Mouse (Mus musculus) neural tube, embryonic 15.5 days (tissue): Measurements from ENCODE around the gene Dck. TPM values are rescaled to one million over a fixed set of nuclear protein-coding genes. Genes with fewer than 3 reads are reported as not detected.

ENCODE experiments used
- ATAC-seq: fragments of 200-750 bp; cut with Nextera tagmentation; 2 replicates; pipeline ENCODE4 v1.8.0; 2017; ENCODE audit warnings: mild to moderate bottlenecking, moderate TSS enrichment, moderate library complexity; ENCODE audit not compliant: low FRiP score
- H3K27ac ChIP-seq: fragments of 300-500 bp; sonication (generic); replicated peaks from 2 replicates; pipeline ENCODE4 v1.5.1; 2015; ENCODE audit warnings: mild to moderate bottlenecking, inconsistent platforms
- H3K27me3 ChIP-seq: fragments of 300-500 bp; sonication (generic); replicated peaks from 2 replicates; pipeline ENCODE4 v1.6.1; 2015; ENCODE audit warnings: inconsistent platforms
- H3K36me3 ChIP-seq: fragments of 300-500 bp; sonication (generic); 2 replicates; pipeline ENCODE4 v1.6.1; 2015; ENCODE audit warnings: inconsistent platforms
- H3K4me1 ChIP-seq: fragments of 300-500 bp; sonication (generic); 2 replicates; pipeline ENCODE4 v1.6.1; 2015; ENCODE audit warnings: inconsistent platforms
- H3K4me2 ChIP-seq: fragments of 300-500 bp; sonication (generic); 2 replicates; pipeline ENCODE4 v1.6.1; 2015; ENCODE audit warnings: inconsistent platforms, mild to moderate bottlenecking, moderate library complexity
- H3K4me3 ChIP-seq: fragments of 300-500 bp; sonication (generic); replicated peaks from 2 replicates; pipeline ENCODE4 v1.5.1; 2015; ENCODE audit warnings: mild to moderate bottlenecking, inconsistent platforms
- H3K9ac ChIP-seq: fragments of 300-500 bp; sonication (generic); replicated peaks from 2 replicates; pipeline ENCODE4 v1.6.1; 2015; ENCODE audit warnings: mild to moderate bottlenecking, inconsistent platforms
- H3K9me3 ChIP-seq: fragments of 300-500 bp; sonication (generic); replicated peaks from 2 replicates; pipeline ENCODE4 v1.6.1; 2016; ENCODE audit warnings: inconsistent platforms
- WGBS: fragments of 180-500 bp; shearing (Covaris S2); methylation state at CpG from one replicate; pipeline ENCODE4 v1.1.7; 2015; ENCODE audit warnings: mixed read lengths; 5-methylcytosine and 5-hydroxymethylcytosine counted together
- polyA plus RNA-seq: library from polyadenylated mRNA; unstranded; fragments of >200 nt; fragmentation: Nextera tagmentation; extraction: Ambion mirVana; gene quantifications from 2 replicates; pipeline ENCODE4 v1.2.1, GENCODE M21; 2015

Gene Dck
- polyA plus RNA-seq, 1 experiment from 2014 or later, result 41.8 TPM

GRCm38 (mm10) chr5:88753199-88753598 is 11.6 kb upstream of the Dck start:
- Histone ChIP-seq H3K9ac (no peak overlapping the region), H3K36me3 (peaks cover 8% of the 10 kb centered on the region), H3K4me1 (no peaks in the 10 kb centered on the region), H3K4me2 (no peak overlapping the region), H3K4me3 (no peak overlapping the region), H3K9me3 (no peaks in the 10 kb centered on the region), H3K27me3 (no peaks in the 10 kb centered on the region), H3K27ac (no peak overlapping the region)
- ATAC-seq, result no peak
- 91% methylated on average over 4 of the region's 4 CpGs for WGBS

GRCm38 (mm10) chr5:88762611-88763010 is 2.2 kb upstream of the Dck start:
- H3K9me3 ChIP-seq, result no peaks in the 10 kb centered on the region
- H3K27me3 ChIP-seq, result no peaks in the 10 kb centered on the region
- no peak for ATAC-seq
- no peak overlapping the region for H3K27ac ChIP-seq
- H3K4me2 ChIP-seq, result no peak overlapping the region
- peaks cover 21% of the 10 kb centered on the region for H3K4me1 ChIP-seq
- 87% methylated on average over 5 of the region's 5 CpGs for WGBS
- H3K4me3 ChIP-seq, result no peak overlapping the region
- no peak overlapping the region for H3K9ac ChIP-seq
- H3K36me3 ChIP-seq, result no peaks in the 10 kb centered on the region

- H3K4me2 ChIP-seq, result peak overlapping the region; percentile 62
- peak overlapping the region; percentile 69 for H3K9ac ChIP-seq
- 0 out of 2 replicates have a peak, but pooled peaks cover under 1% of the 10 kb centered on the region for H3K36me3 ChIP-seq
- peak overlapping the region; percentile 61 for H3K4me3 ChIP-seq
- H3K9me3 ChIP-seq, result no peaks in the 10 kb centered on the region
- WGBS, result 2% methylated on average over 22 of the region's 23 CpGs
- peak overlapping the region; percentile 89 for H3K27ac ChIP-seq
- H3K27me3 ChIP-seq, result no peaks in the 10 kb centered on the region
- H3K4me1 ChIP-seq, result peaks cover 21% of the 10 kb centered on the region
- peak; percentile 58 for ATAC-seq
These were observed 288 bp upstream of the Dck start for GRCm38 (mm10) chr5:88764430-88764986.

GRCm38 (mm10) chr5:88765587-88765986 is 791 bp downstream of the Dck start:
- peak overlapping the region; percentile 61 for H3K4me3 ChIP-seq
- peak overlapping the region; percentile 89 for H3K27ac ChIP-seq
- H3K36me3 ChIP-seq, result 0 out of 2 replicates have a peak, but pooled peaks cover 4% of the 10 kb centered on the region
- H3K9ac ChIP-seq, result peak overlapping the region; percentile 69
- WGBS, result 13% methylated on average over 6 of the region's 6 CpGs
- peak; percentile 2 for ATAC-seq
- H3K4me2 ChIP-seq, result peak overlapping the region; percentile 62
- no peaks in the 10 kb centered on the region for H3K27me3 ChIP-seq
- H3K4me1 ChIP-seq, result peaks cover 21% of the 10 kb centered on the region
- H3K9me3 ChIP-seq, result no peaks in the 10 kb centered on the region

- peak overlapping the region; percentile 62 for H3K4me2 ChIP-seq
- H3K27ac ChIP-seq, result no peak overlapping the region
- 0 out of 2 replicates have a peak, but pooled peaks cover 4% of the 10 kb centered on the region for H3K36me3 ChIP-seq
- 51% methylated on average over 6 of the region's 6 CpGs for WGBS
- no peaks in the 10 kb centered on the region for H3K27me3 ChIP-seq
- peaks cover 21% of the 10 kb centered on the region for H3K4me1 ChIP-seq
- no peaks in the 10 kb centered on the region for H3K9me3 ChIP-seq
- peak overlapping the region; percentile 61 for H3K4me3 ChIP-seq
- ATAC-seq, result no peak
- H3K9ac ChIP-seq, result no peak overlapping the region
These were observed 1.3 kb downstream of the Dck start for GRCm38 (mm10) chr5:88766121-88766520.

- H3K4me2 ChIP-seq, result peak overlapping the region; percentile 62; the same call in 1 of the 2 replicates
- no peak overlapping the region for H3K27ac ChIP-seq
- no peaks in the 10 kb centered on the region for H3K27me3 ChIP-seq
- ATAC-seq, result no peak
- peaks cover 21% of the 10 kb centered on the region for H3K4me1 ChIP-seq
- H3K36me3 ChIP-seq, result peaks cover 7% of the 10 kb centered on the region
- WGBS, result 97% methylated on average over 5 of the region's 5 CpGs
- H3K9me3 ChIP-seq, result no peaks in the 10 kb centered on the region
- H3K9ac ChIP-seq, result no peak overlapping the region
- H3K4me3 ChIP-seq, result no peak overlapping the region
These were observed 2.1 kb downstream of the Dck start for GRCm38 (mm10) chr5:88766863-88767262.

- Histone ChIP-seq H3K36me3 (peaks cover 18% of the 10 kb centered on the region), H3K4me3 (no peak overlapping the region), H3K4me2 (no peak overlapping the region), H3K9ac (no peak overlapping the region), H3K27ac (no peak overlapping the region), H3K9me3 (no peaks in the 10 kb centered on the region), H3K27me3 (no peaks in the 10 kb centered on the region), H3K4me1 (peaks cover 21% of the 10 kb centered on the region)
- 91% methylated on average over 6 of the region's 6 CpGs for WGBS
- no peak for ATAC-seq
These were observed 3.4 kb downstream of the Dck start for GRCm38 (mm10) chr5:88768201-88768600.

GRCm38 (mm10) chr5:88782072-88782765 is 17.4 kb downstream of the Dck start:
- Histone ChIP-seq H3K4me1 (no peaks in the 10 kb centered on the region), H3K27ac (no peak overlapping the region), H3K36me3 (peaks cover 28% of the 10 kb centered on the region), H3K9ac (no peak overlapping the region), H3K27me3 (no peaks in the 10 kb centered on the region), H3K4me2 (no peak overlapping the region), H3K4me3 (no peak overlapping the region), H3K9me3 (no peaks in the 10 kb centered on the region)
- ATAC-seq, result no peak
- 83% methylated on average over 7 of the region's 7 CpGs for WGBS

- no peak overlapping the region for H3K4me2 ChIP-seq
- no peaks in the 10 kb centered on the region for H3K9me3 ChIP-seq
- no peak for ATAC-seq
- H3K36me3 ChIP-seq, result peaks cover 19% of the 10 kb centered on the region
- H3K27me3 ChIP-seq, result no peaks in the 10 kb centered on the region
- no peak overlapping the region for H3K4me3 ChIP-seq
- H3K27ac ChIP-seq, result no peak overlapping the region
- no peak overlapping the region for H3K9ac ChIP-seq
- 94% methylated on average over 1 of the region's 1 CpGs for WGBS
- no peaks in the 10 kb centered on the region for H3K4me1 ChIP-seq
These were observed 20.3 kb downstream of the Dck start for GRCm38 (mm10) chr5:88785059-88785458.

GRCm38 (mm10) chr5:88790675-88791074 is 25.9 kb downstream of the Dck start:
- no peak overlapping the region for H3K4me3 ChIP-seq
- no peaks in the 10 kb centered on the region for H3K9me3 ChIP-seq
- H3K27me3 ChIP-seq, result no peaks in the 10 kb centered on the region
- ATAC-seq, result no peak
- H3K4me2 ChIP-seq, result no peak overlapping the region
- WGBS, result 61% methylated on average over 9 of the region's 9 CpGs
- no peaks in the 10 kb centered on the region for H3K36me3 ChIP-seq
- H3K27ac ChIP-seq, result no peak overlapping the region
- no peak overlapping the region for H3K9ac ChIP-seq
- 0 out of 2 replicates have a peak, but pooled peaks cover 3% of the 10 kb centered on the region for H3K4me1 ChIP-seq

- peak; percentile 57; the same call in 1 of the 2 replicates for ATAC-seq
- 0 out of 2 replicates have a peak, but pooled peaks cover 3% of the 10 kb centered on the region for H3K4me1 ChIP-seq
- no peak overlapping the region for H3K27ac ChIP-seq
- H3K36me3 ChIP-seq, result no peaks in the 10 kb centered on the region
- WGBS, result 41% methylated on average over 10 of the region's 10 CpGs
- H3K4me2 ChIP-seq, result no peak overlapping the region
- no peaks in the 10 kb centered on the region for H3K9me3 ChIP-seq
- H3K27me3 ChIP-seq, result no peaks in the 10 kb centered on the region
- H3K4me3 ChIP-seq, result no peak overlapping the region
- no peak overlapping the region for H3K9ac ChIP-seq
These were observed 26.8 kb downstream of the Dck start for GRCm38 (mm10) chr5:88791256-88792245.
